Mouse (Mus musculus): ENCODE results near the gene Herc4.
"Not testable (repeated sequence)": the region's sequence is repeated elsewhere in the genome, so short reads cannot be mapped to it uniquely, and the experiment has no call there.

Gene Herc4

GRCm38 (mm10) chr10:63348291-63348690 is 104.7 kb downstream of the Herc4 start:
- in situ Hi-C loops (cut with MboI; ENCODE audit: low sequenced_read_pairs) = no loop called here

GRCm38 (mm10) chr10:63350666-63351065 is 107.1 kb downstream of the Herc4 start:
- in situ Hi-C loops (cut with MboI; ENCODE audit: low sequenced_read_pairs) = no loop called here

DNA sequence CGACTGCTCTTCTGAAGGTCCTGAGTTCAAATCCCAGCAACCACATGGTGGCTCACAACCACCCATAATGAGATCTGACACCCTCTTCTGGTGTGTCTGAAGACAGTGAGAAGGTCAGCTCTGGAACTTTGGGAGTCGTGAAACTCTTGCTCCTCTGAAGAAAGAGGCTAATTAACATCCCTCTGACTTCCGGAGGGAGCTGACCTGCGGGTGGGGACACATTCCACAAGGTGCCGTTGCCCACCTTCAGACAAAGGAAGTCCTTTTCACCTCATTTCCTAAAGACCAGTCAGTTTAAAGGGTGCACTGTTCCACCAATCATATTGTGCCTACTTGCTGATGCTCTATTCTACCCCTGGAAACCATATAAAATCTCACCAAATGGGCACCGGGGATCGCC is 107.5 kb downstream of the Herc4 start:
- in situ Hi-C loops (cut with MboI; ENCODE audit: low sequenced_read_pairs) = not testable (repeated sequence)

DNA sequence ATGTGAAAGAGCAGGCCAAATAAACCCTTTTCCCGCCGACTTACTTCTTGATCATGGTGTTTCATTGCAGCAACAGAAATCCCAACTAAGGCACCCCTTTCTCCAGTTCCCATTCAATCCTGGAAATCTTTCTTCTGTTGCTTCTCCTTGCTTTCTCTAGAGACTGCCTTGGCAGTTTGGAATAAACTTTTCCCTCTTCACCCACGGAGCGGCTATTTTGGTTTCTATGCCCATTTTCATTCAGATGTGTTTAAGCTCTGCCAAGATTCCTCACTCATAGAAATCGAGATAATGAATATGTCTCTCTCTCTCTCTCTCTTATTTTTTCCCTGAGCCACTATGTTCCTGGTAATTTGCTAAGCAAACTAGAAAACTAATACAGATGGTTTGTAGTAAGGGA is 108.5 kb downstream of the Herc4 start:
- in situ Hi-C loops (cut with MboI; ENCODE audit: low sequenced_read_pairs) = no loop called here

DNA sequence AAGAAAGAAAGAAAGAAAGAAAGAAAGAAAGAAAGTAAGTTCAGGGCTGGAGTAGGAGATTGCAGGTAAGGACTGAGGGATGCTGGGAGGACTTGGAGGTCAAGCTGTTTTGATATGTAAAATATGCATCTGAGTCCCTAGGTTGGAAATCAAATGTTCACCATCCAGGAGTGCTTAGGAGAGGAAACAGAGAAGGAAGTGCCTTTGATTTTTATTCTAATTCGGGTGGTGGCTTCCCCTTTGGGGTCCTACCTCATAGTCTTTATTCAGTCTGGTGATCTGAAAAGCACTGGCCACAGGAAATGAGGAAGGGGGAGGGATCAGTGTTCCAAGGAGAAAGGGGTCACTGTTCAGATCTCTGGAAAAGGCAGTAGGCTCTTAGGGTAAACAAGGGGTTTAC is 116.9 kb downstream of the Herc4 start:
- in situ Hi-C loops (cut with MboI; ENCODE audit: low sequenced_read_pairs) = no loop called here

DNA sequence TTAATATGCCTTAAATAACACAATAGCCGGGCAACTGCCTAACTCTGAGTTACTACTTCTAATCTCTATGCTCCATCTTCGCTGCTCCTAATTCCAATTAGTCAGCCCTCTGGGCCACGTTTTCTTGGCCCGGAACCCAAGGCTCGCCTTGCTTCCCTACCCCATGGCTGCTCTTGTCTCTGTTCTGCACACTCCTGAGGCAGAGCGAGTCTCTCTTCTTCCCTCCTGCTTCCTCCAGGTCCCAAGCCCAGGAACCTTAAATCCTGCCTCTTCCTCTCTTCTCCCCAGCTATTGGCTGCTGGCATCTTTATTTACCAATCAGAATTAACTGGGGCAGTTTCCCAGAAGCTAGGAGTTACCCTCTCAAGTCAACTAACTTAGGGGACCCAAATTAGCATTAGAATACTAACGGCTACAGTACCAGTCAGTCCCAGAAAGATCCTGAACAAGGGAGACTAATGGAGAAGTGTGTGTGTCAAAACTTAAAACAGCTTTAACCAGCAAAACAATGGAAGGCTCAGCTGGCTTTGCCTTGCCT is 122.4 kb downstream of the Herc4 start:
- in situ Hi-C loops (cut with MboI; ENCODE audit: low sequenced_read_pairs) = no loop called here

GRCm38 (mm10) chr10:63367386-63367785 is 123.8 kb downstream of the Herc4 start:
- in situ Hi-C loops (cut with MboI; ENCODE audit: low sequenced_read_pairs) = no loop called here

Measured in CH12F3 (cell line).